Mouse (Mus musculus) G1E (cell line): ENCODE results near the gene Ibtk. TPM values are rescaled to one million over a fixed set of nuclear protein-coding genes. Genes with fewer than 3 reads are reported as not detected.
"Not testable (repeated sequence)": the region's sequence is repeated elsewhere in the genome, so short reads cannot be mapped to it uniquely, and the experiment has no call there.

Experiments
- ATAC-seq: 2 replicates; pipeline ENCODE4 v1.8.0; 2016; ENCODE audit warnings: mild to moderate bottlenecking; ENCODE audit not compliant: insufficient number of reproducible peaks, poor library complexity, low FRiP score, severe bottlenecking; ENCODE audit errors: extremely low read depth
- DNase-seq: peaks from one replicate; pipeline ENCODE4 v3.0.0; 2012; ENCODE audit warnings: low spot score
- H3K27me3 ChIP-seq: 2 replicates; pipeline ENCODE4 v1.6.1; 2012; ENCODE audit warnings: mild to moderate bottlenecking, low read length, inconsistent platforms; ENCODE audit not compliant: insufficient read depth
- H3K36me3 ChIP-seq: replicated peaks from 2 replicates; pipeline ENCODE3; 2012; ENCODE audit warnings: mild to moderate bottlenecking, inconsistent platforms
- H3K4me1 ChIP-seq: 2 replicates; pipeline ENCODE4 v1.6.1; 2012; ENCODE audit warnings: low read depth, low read length, inconsistent platforms, mixed read lengths; ENCODE audit not compliant: insufficient read depth
- H3K4me3 ChIP-seq: 2 replicates; pipeline ENCODE4 v1.5.1; 2012; ENCODE audit warnings: low read depth, mild to moderate bottlenecking, inconsistent platforms, low read length, moderate library complexity, mixed read lengths
- H3K9me3 ChIP-seq: replicated peaks from 2 replicates; pipeline ENCODE4 v1.6.1; 2012; ENCODE audit warnings: inconsistent platforms
- CTCF ChIP-seq: IDR thresholded peaks from 2 replicates; pipeline ENCODE4 v1.5.1; 2012; ENCODE audit warnings: low read depth, low read length, inconsistent platforms, mixed read lengths
- GATA1 ChIP-seq: IDR thresholded peaks from 2 replicates; pipeline ENCODE4 v1.6.1; 2012; ENCODE audit warnings: borderline replicate concordance, low read length, inconsistent platforms, mixed read lengths
- GATA2 ChIP-seq: IDR thresholded peaks from 2 replicates; pipeline ENCODE4 v1.6.1; 2012; ENCODE audit warnings: low read depth, low read length, inconsistent platforms, borderline replicate concordance
- POLR2AphosphoS5 ChIP-seq: IDR thresholded peaks from 2 replicates; pipeline ENCODE4 v1.6.1; 2012; ENCODE audit warnings: low read depth, low read length, inconsistent platforms; ENCODE audit not compliant: insufficient replicate concordance
- TAL1 ChIP-seq: conservative IDR thresholded peaks from 2 replicates; pipeline ENCODE4 v1.6.1; 2012; ENCODE audit warnings: low read depth, low read length, inconsistent platforms, mixed read lengths
- polyA plus RNA-seq: library from polyadenylated mRNA; stranded (reverse); fragments of >175 nt; gene quantifications from 2 replicates; pipeline ENCODE4 v1.2.3, GENCODE M21; 2012
- total RNA-seq, 2 experiments: library from RNA; stranded (forward) in 1 of 2; stranded (reverse) in 1 of 2; fragments of 200-1000 nt in 1 of 2; fragments of >200 nt in 1 of 2; fragmentation: Nextera tagmentation in 1 of 2; gene quantifications; 2 replicates each; pipeline ENCODE4 v1.2.3; 2014 to 2017

Gene Ibtk
- total RNA-seq (2014; fragmentation: Nextera tagmentation) (50.9 and 63.5 TPM in 2 replicates), total RNA-seq (2017) (36.0 and 45.5 TPM in 2 replicates), polyA plus RNA-seq (17.3 and 23.0 TPM in 2 replicates)

- ATAC-seq: peak; percentile 87
- peak; percentile 89 for DNase-seq
- no peak for TF ChIP-seq CTCF
- no peak for TF ChIP-seq TAL1
- no peak for TF ChIP-seq GATA2
- peak; percentile 25 for TF ChIP-seq POLR2AphosphoS5
- TF ChIP-seq GATA1: no peak
- H3K27me3 ChIP-seq: no peaks in the 10 kb centered on the region
- H3K36me3 ChIP-seq: peaks cover 13% of the 10 kb centered on the region
- peaks cover 24% of the 10 kb centered on the region for H3K4me1 ChIP-seq
- no peaks in the 10 kb centered on the region for H3K9me3 ChIP-seq
- peak within 1 kb of the TSS; percentile 89 for H3K4me3 ChIP-seq
These were observed at the start of gene Ibtk for GRCm38 (mm10) chr9:85749142-85749921. Ibtk (minus strand) TSS chr9:85749334.

GRCm38 (mm10) chr9:85791521-85791920, 42.4 kb upstream of the Ibtk start:
- not testable (repeated sequence) for DNase-seq, H3K27me3 ChIP-seq, H3K9me3 ChIP-seq, H3K36me3 ChIP-seq, H3K4me3 ChIP-seq, ATAC-seq, H3K4me1 ChIP-seq

GRCm38 (mm10) chr9:85780249-85780648, 31.1 kb upstream of the Ibtk start:
- no peak for ATAC-seq
- H3K9me3 ChIP-seq: no peaks in the 10 kb centered on the region
- TF ChIP-seq POLR2AphosphoS5: no peak
- no peak for TF ChIP-seq TAL1
- TF ChIP-seq GATA1: no peak
- TF ChIP-seq GATA2: no peak
- no peak for TF ChIP-seq CTCF

GRCm38 (mm10) chr9:85779458-85779857, 30.3 kb upstream of the Ibtk start:
- DNase-seq (no peak), ATAC-seq (no peak)
- H3K27me3 ChIP-seq: no peaks in the 10 kb centered on the region
- no peak overlapping the region for H3K4me3 ChIP-seq
- no peaks in the 10 kb centered on the region for H3K36me3 ChIP-seq
- H3K4me1 ChIP-seq: no peaks in the 10 kb centered on the region
- H3K9me3 ChIP-seq: no peaks in the 10 kb centered on the region
- TF ChIP-seq TAL1 (no peak), POLR2AphosphoS5 (no peak)

More at GRCm38 (mm10) chr9:85780249-85780648, 31.1 kb upstream of the Ibtk start:
- H3K4me3 ChIP-seq: no peak overlapping the region
- H3K4me1 ChIP-seq: no peaks in the 10 kb centered on the region
- no peak for DNase-seq
- no peaks in the 10 kb centered on the region for H3K36me3 ChIP-seq
- no peaks in the 10 kb centered on the region for H3K27me3 ChIP-seq

- Histone ChIP-seq H3K4me1 (no peaks in the 10 kb centered on the region), H3K4me3 (no peak overlapping the region), H3K27me3 (peaks cover under 1% of the 10 kb centered on the region; the same call in 1 of the 2 replicates), H3K36me3 (no peaks in the 10 kb centered on the region), H3K9me3 (no peaks in the 10 kb centered on the region)
- ATAC-seq (no peak), DNase-seq (no peak)
- no peak for TF ChIP-seq CTCF
- TF ChIP-seq GATA1: no peak
These were observed 28.4 kb upstream of the Ibtk start for GRCm38 (mm10) chr9:85777544-85777943.

GRCm38 (mm10) chr9:85772280-85772679, 23.1 kb upstream of the Ibtk start:
- no peaks in the 10 kb centered on the region for H3K36me3 ChIP-seq

More at GRCm38 (mm10) chr9:85772280-85772679, 23.1 kb upstream of the Ibtk start:
- no peak for ATAC-seq
- no peak overlapping the region for H3K4me3 ChIP-seq
- no peak for DNase-seq
- peaks cover 3% of the 10 kb centered on the region for H3K4me1 ChIP-seq
- TF ChIP-seq POLR2AphosphoS5 (no peak), CTCF (no peak), GATA1 (no peak), GATA2 (no peak), TAL1 (no peak)
- peaks cover 15% of the 10 kb centered on the region for H3K27me3 ChIP-seq
- H3K9me3 ChIP-seq: no peaks in the 10 kb centered on the region
